Mouse (Mus musculus): ENCODE measurements around the gene Rpl19. TPM values are rescaled to one million over a fixed set of nuclear protein-coding genes. Genes with fewer than 3 reads are reported as not detected.

Gene Rpl19
- total RNA-seq, 4 experiments from 2014 or later, result 894 to 1,148 (median 997) TPM

- no peak for DNase-seq
Observed at GRCm38 (mm10) chr11:98057466-98057865, 31.0 kb downstream of the Rpl19 start.

- DNase-seq, result no peak
Observed at GRCm38 (mm10) chr11:98057998-98058397, 31.5 kb downstream of the Rpl19 start.

- no peak for DNase-seq
Observed at GRCm38 (mm10) chr11:98059662-98060061, 33.2 kb downstream of the Rpl19 start.

GRCm38 (mm10) chr11:98060104-98060692 is 33.7 kb downstream of the Rpl19 start:
- DNase-seq, result no peak

GRCm38 (mm10) chr11:98061441-98061840 is 34.9 kb downstream of the Rpl19 start:
- DNase-seq, result no peak

GRCm38 (mm10) chr11:98061904-98062562 is 35.5 kb downstream of the Rpl19 start:
- DNase-seq, result no peak

- DNase-seq, result no peak
Observed at GRCm38 (mm10) chr11:98066201-98066600, 39.7 kb downstream of the Rpl19 start.

GRCm38 (mm10) chr11:98067255-98067654 is 40.7 kb downstream of the Rpl19 start:
- no peak for DNase-seq

GRCm38 (mm10) chr11:98073442-98073841 is 46.9 kb downstream of the Rpl19 start:
- DNase-seq, result no peak

GRCm38 (mm10) chr11:98075195-98075808 is 48.8 kb downstream of the Rpl19 start:
- DNase-seq, result peak; percentile 78

- DNase-seq, result no peak
Observed at GRCm38 (mm10) chr11:98077086-98077485, 50.6 kb downstream of the Rpl19 start.

Small RNA genes within 50 kb of the gene (microRNA-seq; reads per million reads assigned to microRNA genes)
- 0 reads per million in 2 experiments for gene Gm27597

Other genes starting within 250 kb of the Rpl19 start
- 100 to 1,000 TPM; 753 to 943 (median 843) TPM for gene Rpl23, start 244.3 kb upstream of the Rpl19 start, total RNA-seq (2022)
- 100 to 1,000 TPM; 131 to 177 (median 143) TPM for gene Lasp1, start 227.7 kb upstream of the Rpl19 start, total RNA-seq (2022)
- 1 to 10 TPM; 3.7 to 7.2 (median 6.2) TPM for gene B230217C12Rik, start 185.9 kb upstream of the Rpl19 start, total RNA-seq (2022)
- 1 to 10 TPM in 3 of 4 experiments, under 1 TPM in 1; 0.94 to 1.8 (median 1.2) TPM for gene Fbxo47, start 142.6 kb upstream of the Rpl19 start, total RNA-seq (2022)
- gene Plxdc1, start 40.3 kb upstream of the Rpl19 start, total RNA-seq (2022), result 10 to 100 TPM; 13.5 to 36.2 (median 24.0) TPM
- gene Arl5c, start 30.5 kb upstream of the Rpl19 start, total RNA-seq (2022), result 1 to 10 TPM in 3 of 4 experiments, under 1 TPM in 1; 0.44 to 1.8 (median 1.4) TPM
- gene Cacnb1, start 3.7 kb upstream of the Rpl19 start, total RNA-seq (2022), result 10 to 100 TPM in 2 of 4 experiments, 1 to 10 TPM in 2; 7.8 to 18.8 (median 13.6) TPM
- gene Stac2, start 26.8 kb downstream of the Rpl19 start, total RNA-seq (2022), result 10 to 100 TPM in 1 of 4 experiments, 1 to 10 TPM in 3; 3.8 to 10.9 (median 6.6) TPM
- 10 to 100 TPM; 37.4 to 45.0 (median 41.1) TPM for gene Fbxl20, start 123.7 kb downstream of the Rpl19 start, total RNA-seq (2022)
- gene Med1, start 166.6 kb downstream of the Rpl19 start, total RNA-seq (2022), result 10 to 100 TPM; 62.9 to 72.7 (median 66.6) TPM
- gene Cdk12, start 176.3 kb downstream of the Rpl19 start, total RNA-seq (2022), result 10 to 100 TPM; 41.6 to 57.7 (median 49.9) TPM

Measured in adrenal gland, adult 8-10 months (tissue).